Mouse (Mus musculus) urinary bladder, adult 18-20 months (tissue): ENCODE measurements around the gene Ndufa12.

Experiments
- DNase-seq, 2 experiments: peaks; one replicate each; pipeline ENCODE4 v3.0.0; 2022; ENCODE audit warnings: low spot score in 2 of 2, mixed read lengths in 2 of 2

Ndufa12 gene

DNA sequence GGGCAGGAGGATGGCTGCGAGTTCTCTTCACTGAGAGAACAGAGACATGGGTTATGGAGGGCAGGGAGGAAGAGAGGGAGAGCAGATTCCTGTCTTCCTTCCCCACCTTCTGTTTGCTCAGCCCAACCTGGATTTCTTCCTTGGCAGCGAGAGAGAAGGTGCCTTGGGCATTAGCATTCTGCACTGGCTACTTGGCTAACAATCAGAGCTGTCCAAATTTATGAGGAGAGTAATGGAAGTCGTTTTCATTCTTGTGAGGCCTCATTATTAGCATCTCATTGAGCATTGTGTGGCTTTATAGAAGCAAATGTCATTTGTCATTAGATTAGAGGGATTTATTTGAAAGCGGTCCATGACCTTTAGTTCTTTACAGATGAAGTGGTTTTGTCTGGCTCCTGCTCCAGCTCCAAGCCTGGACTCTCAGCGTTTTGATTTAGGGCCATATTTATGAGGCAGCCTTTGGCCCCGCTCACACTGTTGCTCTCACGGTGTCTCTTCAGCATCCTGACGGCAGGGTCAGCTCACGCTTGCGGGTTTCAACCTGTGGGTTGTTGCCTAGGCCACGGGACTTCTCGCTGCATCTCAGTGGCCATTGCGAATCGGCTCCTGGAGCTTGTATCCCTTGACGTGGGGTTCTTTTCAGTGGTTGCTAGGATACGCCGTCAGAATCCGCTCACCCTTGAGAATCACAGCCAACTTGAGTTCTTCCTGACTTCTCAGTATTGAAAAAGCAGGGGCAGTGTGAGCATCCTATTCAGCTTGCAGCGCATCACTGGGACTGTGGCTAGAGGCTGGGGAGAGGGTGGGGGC is 31.9 kb downstream of the Ndufa12 start:
- no peak for DNase-seq

DNA sequence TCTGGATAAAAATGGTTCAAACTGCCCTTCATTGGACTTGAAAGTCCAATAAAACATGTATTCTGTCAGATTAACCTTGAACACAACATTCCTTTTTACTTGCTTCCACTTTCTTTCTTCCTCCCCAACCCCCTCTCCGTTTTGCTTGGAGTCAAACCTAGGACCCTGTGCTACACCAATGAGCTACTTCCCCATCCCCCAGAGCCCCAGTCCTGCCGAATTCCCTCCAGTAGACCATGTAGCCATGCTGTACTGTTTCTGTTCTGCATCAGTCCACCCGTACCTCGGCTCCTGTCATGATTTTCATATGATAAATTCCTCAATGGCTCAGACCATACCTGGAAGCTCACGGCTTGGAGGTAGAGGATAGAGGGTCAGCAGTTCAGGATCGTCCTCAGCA is 32.5 kb downstream of the Ndufa12 start:
- no peak for DNase-seq

DNA sequence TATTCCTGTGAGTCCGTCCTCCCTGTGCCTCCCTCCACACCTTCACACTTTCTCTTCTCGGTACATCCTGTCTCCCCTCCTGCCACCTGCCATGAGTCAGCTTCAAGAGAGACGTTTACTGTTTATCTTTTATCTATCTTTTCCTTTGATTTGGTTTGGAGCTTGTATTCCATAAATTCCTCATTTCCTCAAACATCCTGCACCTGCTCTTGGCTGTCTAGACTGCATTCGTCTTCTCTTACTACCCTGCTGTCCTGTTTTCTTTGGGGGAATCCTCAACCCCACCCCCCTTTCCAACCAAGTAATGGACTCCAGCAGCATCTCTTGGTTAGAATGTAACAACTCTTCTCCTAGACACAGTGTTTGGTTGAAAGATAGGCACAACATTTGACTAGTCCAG is 36.7 kb downstream of the Ndufa12 start:
- DNase-seq, result no peak

DNA sequence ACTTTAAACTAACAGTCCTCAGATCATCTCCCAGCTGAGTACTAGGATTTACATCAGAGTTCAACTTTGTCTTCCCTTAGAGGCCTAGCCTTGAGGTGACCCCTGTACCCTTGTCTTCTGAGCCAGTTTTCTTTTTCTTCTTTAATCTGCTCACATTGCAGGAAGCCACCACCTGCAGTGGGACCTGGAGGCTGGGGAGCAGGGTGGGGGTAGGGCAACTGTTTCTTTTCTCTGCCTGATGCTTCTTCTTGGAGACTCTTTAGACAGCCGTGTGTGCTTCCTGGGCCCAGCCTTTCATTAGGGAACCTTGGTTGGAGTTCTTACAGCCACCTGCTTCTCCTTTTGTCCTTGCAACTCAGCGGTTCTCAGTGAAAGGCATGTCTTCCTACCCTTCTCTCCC is 42.8 kb downstream of the Ndufa12 start:
- no peak for DNase-seq

DNA sequence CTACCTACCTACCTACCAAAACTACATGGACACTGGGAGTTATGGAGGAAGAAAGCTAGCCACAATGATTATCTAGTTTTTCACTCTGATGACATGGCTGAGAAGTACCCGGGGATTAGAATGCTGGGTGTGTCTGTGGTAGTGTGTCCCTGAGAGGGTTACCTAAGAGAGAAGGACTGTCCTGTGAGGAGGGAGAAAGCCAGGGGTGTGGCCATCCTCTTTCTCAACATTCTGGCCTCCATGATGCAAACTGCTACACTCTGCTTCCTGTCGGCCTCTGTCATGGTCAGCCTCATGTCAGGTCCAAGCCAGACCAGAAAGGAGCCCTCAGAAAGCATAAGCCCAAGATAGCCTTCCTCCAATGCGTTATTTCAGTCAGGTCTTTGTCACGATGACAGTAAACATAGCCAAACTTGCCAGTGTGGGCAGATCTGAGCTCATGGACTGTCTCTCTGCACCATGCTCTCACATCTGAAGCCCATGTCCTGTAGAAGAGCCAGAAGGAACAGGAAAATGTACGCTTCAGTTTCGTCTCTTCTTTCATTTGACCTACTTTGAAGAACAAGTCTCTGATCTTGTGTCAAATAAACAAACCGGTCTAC is 49.3 kb downstream of the Ndufa12 start:
- no peak for DNase-seq

DNA sequence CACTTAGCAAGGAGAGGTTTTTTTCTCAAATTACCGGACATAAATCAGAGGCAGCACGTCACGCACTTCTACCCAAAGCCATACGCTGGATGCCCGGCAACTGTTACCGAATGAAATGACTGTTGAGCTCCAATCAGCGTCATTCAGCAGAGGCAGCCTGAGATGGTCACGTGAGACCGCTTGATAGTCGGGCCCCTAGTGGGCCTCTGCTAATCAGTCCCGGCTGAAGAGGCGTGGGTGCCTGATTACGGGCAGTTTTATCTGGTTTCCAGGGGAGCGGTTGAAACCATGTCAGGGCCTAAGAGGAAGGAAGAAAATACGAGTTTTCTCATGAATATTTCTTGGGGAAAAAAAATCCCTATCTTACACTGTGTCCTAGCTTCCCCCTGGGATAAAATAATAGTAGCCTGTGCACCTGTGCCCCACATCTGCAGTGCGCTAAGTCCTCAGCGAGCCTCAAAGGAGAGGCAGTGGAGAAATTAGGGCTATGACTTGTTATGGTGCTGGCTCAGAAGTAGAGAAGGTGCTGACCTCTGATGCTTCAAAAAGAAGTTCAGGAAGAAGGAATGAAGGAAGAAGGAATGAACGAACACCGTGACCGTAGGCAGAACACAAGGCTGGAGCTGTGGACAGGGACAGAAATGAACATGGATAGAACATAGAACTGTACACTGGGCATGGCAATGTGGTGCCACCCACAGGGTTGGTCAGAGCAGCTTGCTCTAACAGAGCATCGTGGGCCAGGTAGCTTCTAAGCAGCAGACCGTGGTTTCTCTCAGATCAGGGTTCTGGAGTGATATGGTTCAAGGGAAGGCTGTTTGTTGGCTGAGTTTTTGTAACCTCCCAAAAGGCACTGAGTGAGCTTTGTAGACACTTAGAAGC is 51.3 kb downstream of the Ndufa12 start:
- DNase-seq, result no peak

DNA sequence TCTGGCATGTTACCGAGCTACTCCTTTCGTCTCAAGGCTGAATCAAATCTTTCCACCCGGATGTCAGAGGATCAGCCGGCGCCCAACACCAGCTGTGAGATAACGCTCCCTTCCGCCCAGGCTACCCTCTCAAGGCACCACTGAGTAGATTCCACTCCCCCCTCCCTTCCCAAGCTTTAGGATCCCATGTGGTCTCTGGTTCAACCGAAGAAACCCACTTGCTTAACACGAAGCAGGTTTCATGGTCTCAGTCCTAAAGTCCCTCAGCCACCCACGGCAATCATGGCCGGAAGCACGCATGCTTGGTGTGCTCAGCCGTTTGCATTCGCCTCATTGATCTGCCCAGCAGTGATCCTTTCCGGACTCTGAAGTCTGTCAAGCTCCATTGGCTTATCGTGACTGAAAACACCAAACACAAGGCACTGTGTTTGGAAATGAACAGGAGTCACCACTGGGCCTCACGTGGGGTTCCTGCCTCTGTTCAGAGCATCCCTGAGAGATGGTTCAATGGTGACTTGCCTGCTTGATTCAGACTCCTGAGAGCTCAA is 54.8 kb downstream of the Ndufa12 start:
- DNase-seq, result no peak

DNA sequence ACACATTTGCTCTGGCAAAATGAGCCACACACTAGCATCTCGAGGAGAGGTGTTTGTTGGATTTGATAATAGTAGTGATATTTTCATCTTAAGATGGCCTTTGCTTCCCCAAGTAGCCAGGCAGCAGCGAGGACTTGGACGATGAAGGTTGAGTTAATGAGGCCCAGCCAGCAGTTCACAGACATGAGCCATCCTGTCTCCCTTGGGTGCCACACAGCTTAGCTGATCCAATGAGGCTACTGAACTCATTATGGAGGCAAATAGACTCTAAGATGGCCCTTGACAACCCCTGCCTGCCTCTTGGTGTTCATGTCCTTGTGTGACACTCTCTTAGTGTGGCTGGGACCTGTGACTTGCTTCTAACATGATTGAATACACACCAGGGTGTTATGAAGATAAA is 56.2 kb downstream of the Ndufa12 start:
- no peak for DNase-seq

DNA sequence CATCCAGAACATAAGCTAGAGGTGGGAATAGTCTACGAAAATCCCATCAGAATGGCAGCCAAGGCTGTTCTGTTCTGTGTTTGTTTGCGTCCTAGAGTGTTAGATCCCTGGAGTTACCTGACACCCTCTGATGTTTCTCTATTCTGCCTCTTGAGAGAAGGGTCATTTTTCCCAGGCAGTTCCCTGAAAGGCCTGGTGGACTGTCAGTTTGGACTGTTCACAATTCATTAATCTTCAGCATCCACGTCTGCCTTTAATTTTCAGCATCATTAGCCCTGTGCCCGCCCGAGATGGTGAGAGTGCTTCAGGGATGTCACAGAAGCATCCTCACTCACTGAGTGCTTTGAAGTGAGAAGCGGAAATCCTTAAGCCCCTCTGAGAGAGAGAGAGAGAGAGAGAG is 57.2 kb downstream of the Ndufa12 start:
- no peak for DNase-seq

DNA sequence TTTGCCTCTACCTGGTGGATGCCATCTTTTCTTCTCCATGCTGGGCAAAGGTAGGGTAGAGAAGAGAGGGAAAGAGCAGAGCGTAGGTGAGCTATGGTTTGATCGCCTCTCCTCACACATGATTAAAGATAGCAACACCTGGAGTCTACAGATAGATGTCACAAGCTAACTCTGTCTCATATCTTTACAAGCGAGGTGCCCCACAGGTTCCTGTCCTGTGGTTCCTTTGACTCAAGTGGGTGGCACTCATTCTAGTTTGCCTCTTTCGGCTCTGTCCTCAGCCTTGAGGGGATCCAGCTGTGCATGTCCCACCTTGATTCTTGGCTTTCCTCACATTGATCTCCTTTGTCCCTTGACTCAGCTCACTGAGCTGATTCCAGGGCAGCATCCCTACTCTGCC is 58.0 kb downstream of the Ndufa12 start:
- DNase-seq, result no peak

DNA sequence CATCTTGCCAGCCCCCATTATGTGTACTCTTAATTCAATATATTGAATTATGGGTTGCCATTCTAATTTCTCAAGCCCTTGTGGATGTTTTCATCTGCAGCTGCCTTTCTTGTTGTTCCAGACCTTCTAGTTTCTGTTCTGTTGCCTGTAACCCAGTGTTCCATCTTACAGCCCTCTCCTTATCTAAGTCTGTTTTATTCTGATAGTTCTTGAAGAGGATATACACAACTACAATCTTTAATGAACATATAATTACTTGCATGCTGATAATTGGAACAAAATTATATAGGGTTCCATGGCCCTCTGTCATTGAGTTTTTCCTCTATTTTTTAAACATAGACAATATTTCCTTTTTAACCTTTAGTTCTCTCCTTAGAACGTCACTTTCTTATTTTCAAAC is 62.0 kb downstream of the Ndufa12 start:
- no peak for DNase-seq

DNA sequence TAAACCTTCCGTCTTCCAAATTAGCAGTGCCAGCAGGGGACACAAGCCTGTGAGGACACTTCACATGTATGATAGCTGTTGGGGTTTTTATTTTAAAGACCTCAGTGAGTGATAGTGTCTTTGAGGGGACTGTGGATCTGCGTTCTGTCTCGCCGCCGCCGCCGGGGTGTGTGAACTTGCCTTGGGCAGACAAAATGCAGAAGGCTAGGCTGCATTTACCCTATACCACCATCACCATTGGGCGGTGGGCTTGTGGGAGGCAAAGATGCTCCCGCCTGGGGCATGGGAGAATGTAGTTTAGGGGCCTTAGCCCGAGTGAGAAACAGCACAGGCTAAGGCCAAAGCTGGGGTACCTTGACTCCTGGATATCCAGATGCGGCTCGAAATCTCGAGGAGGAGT is 64.1 kb downstream of the Ndufa12 start:
- no peak for DNase-seq

DNA sequence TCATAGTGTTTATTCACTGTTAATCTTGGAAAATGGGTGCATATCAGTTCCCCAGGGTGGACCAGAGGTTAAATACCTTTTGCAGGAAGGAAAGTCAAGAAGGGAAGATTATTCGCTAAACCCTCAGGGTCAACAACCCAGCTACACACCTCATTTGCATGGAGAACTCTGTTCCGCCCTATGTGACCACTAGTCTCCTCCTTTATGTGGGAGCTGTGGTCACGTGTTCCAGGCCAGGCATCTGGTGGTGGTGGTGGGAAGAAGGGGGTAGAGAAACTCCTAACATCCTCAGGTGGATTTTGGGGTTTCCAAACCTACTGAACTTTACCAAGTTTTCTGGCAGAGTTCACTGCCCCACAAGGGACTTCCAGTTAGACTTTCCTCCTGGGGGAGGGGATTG is 64.7 kb downstream of the Ndufa12 start:
- DNase-seq, result no peak

DNA sequence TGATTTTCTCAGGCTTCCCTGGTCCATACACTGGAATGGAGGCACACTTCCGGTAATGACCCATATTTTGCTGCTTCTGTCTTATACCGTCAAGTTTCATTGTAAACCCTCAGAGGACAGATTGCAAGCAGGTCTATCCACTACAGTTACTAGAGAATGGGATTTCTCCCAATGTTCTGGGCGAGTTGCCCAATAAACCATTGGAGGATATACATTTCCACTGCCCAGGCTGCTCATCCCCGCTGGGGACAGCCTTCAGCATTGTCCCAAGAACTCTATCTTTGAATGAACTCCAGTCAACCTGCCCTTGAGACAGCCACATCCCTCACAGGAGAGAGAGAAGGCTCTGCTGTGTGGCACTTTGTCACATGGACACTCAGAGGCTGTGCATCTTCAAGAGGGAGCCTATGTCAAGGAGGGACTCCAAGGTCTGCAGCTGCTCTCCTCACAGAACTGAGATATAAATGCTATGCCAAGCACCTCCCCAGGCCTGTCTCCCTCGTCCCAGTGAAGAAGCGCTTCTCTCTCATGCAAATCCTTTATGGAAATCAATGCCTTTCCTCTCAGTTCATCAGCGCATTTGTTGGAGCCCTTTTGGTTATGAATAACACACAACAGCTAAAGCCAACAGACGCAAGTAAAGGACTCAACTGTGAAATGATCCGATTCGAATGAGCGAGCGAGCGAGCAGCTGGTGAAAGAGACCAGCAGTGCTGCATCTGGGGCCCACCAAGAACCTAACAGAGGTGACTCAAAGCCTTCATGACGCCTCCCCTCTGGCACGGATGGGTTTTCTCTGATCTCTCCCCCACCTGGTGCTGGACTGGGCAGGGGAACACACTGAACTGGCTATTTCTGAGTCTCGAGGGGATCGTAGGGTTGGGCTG is 67.4 kb downstream of the Ndufa12 start:
- no peak for DNase-seq
